Mouse (Mus musculus): ENCODE measurements around the gene Cldn9. TPM values are rescaled to one million over a fixed set of nuclear protein-coding genes. Genes with fewer than 3 reads are reported as not detected.
A peak's percentile ranks its signal among the peaks of the same experiment; 100 is the strongest.

Gene Cldn9
- polyA plus RNA-seq, 1 experiment from 2014 or later = 1.3 TPM

- Histone ChIP-seq H3K27me3 (replicated peaks; ENCODE audit: control insufficient read depth, insufficient read depth, low read length) (peaks cover 39% of the 10 kb centered on the region), H3K4me3 (ENCODE audit: low read depth, low read length) (peak overlapping the region; percentile 62), H3K36me3 (ENCODE audit: control insufficient read depth, insufficient read depth, low read length) (no peaks in the 10 kb centered on the region), H3K9me3 (ENCODE audit: control insufficient read depth, low read length) (no peaks in the 10 kb centered on the region), H3K9ac (ENCODE audit: low read length) (peak overlapping the region; percentile 55), H3K4me2 (ENCODE audit: low read length) (peak overlapping the region; percentile 94), H3K27ac (ENCODE audit: low read depth) (peak overlapping the region; percentile 73), H3K4me1 (replicated peaks; ENCODE audit: control insufficient read depth, insufficient read depth, low read length) (peaks cover 19% of the 10 kb centered on the region)
- DNase-seq (ENCODE audit: low spot score) (no peak), ATAC-seq (replicated peaks; ENCODE audit: low FRiP score, low TSS enrichment, low read depth) (no peak)
- under 1% methylated on average over 37 of the region's 37 CpGs for WGBS
These were observed 7.3 kb downstream of the Cldn9 start for GRCm38 (mm10) chr17:23676473-23677031.

- Histone ChIP-seq H3K27ac (ENCODE audit: low read depth) (peak overlapping the region; percentile 73; the same call in 1 of the 2 replicates), H3K4me3 (ENCODE audit: low read depth, low read length) (peak overlapping the region; percentile 62), H3K9ac (ENCODE audit: low read length) (peak overlapping the region; percentile 55; the same call in 1 of the 2 replicates), H3K27me3 (replicated peaks; ENCODE audit: control insufficient read depth, insufficient read depth, low read length) (peaks cover 31% of the 10 kb centered on the region), H3K4me2 (ENCODE audit: low read length) (peak overlapping the region; percentile 94), H3K4me1 (replicated peaks; ENCODE audit: control insufficient read depth, insufficient read depth, low read length) (peaks cover 19% of the 10 kb centered on the region), H3K9me3 (ENCODE audit: control insufficient read depth, low read length) (no peaks in the 10 kb centered on the region), H3K36me3 (ENCODE audit: control insufficient read depth, insufficient read depth, low read length) (no peaks in the 10 kb centered on the region)
- 17% methylated on average over 15 of the region's 15 CpGs for WGBS
- ATAC-seq (replicated peaks; ENCODE audit: low FRiP score, low TSS enrichment, low read depth) (no peak), DNase-seq (ENCODE audit: low spot score) (peak; percentile 78)
These were observed 8.1 kb downstream of the Cldn9 start for GRCm38 (mm10) chr17:23675564-23676281.

- no peak for DNase-seq (ENCODE audit: low spot score)
- Histone ChIP-seq H3K9me3 (ENCODE audit: control insufficient read depth, low read length) (no peaks in the 10 kb centered on the region), H3K4me3 (ENCODE audit: low read depth, low read length) (0 out of 2 replicates have a peak overlapping the region, but pooled peaks have one; percentile 62), H3K4me2 (ENCODE audit: low read length) (peak overlapping the region; percentile 94), H3K27me3 (replicated peaks; ENCODE audit: control insufficient read depth, insufficient read depth, low read length) (peaks cover 25% of the 10 kb centered on the region), H3K9ac (ENCODE audit: low read length) (no peak overlapping the region), H3K36me3 (ENCODE audit: control insufficient read depth, insufficient read depth, low read length) (peaks cover 6% of the 10 kb centered on the region; the same call in 1 of the 2 replicates), H3K4me1 (replicated peaks; ENCODE audit: control insufficient read depth, insufficient read depth, low read length) (peaks cover 19% of the 10 kb centered on the region), H3K27ac (ENCODE audit: low read depth) (no peak overlapping the region)
- ATAC-seq (replicated peaks; ENCODE audit: low FRiP score, low TSS enrichment, low read depth) = no peak
- WGBS = 26% methylated on average over 5 of the region's 5 CpGs
These were observed 8.7 kb downstream of the Cldn9 start for GRCm38 (mm10) chr17:23675127-23675526.

GRCm38 (mm10) chr17:23674271-23674952 is 9.4 kb downstream of the Cldn9 start:
- Histone ChIP-seq H3K27ac (ENCODE audit: low read depth) (no peak overlapping the region), H3K36me3 (ENCODE audit: control insufficient read depth, insufficient read depth, low read length) (peaks cover 11% of the 10 kb centered on the region), H3K9me3 (ENCODE audit: control insufficient read depth, low read length) (no peaks in the 10 kb centered on the region), H3K4me2 (ENCODE audit: low read length) (peak overlapping the region; percentile 94), H3K4me1 (replicated peaks; ENCODE audit: control insufficient read depth, insufficient read depth, low read length) (peaks cover 19% of the 10 kb centered on the region), H3K9ac (ENCODE audit: low read length) (peak overlapping the region; percentile 47), H3K4me3 (ENCODE audit: low read depth, low read length) (peak overlapping the region; percentile 51), H3K27me3 (replicated peaks; ENCODE audit: control insufficient read depth, insufficient read depth, low read length) (peaks cover 18% of the 10 kb centered on the region)
- ATAC-seq (replicated peaks; ENCODE audit: low FRiP score, low TSS enrichment, low read depth) (no peak), DNase-seq (ENCODE audit: low spot score) (no peak)
- WGBS = 31% methylated on average over 9 of the region's 9 CpGs

GRCm38 (mm10) chr17:23673424-23674073 is 10.3 kb downstream of the Cldn9 start, which contains the start of the genes Hcfc1r1 and Thoc6:
Hcfc1r1 (plus strand) TSS chr17:23673596.
Thoc6 (minus strand) TSS chr17:23673882.
- Histone ChIP-seq H3K9me3 (ENCODE audit: control insufficient read depth, low read length) (no peaks in the 10 kb centered on the region), H3K27me3 (replicated peaks; ENCODE audit: control insufficient read depth, insufficient read depth, low read length) (peaks cover 9% of the 10 kb centered on the region; the same call in 1 of the 2 replicates), H3K4me3 (ENCODE audit: low read depth, low read length) (peak within 1 kb of the TSS; percentile 51), H3K9ac (ENCODE audit: low read length) (peak within 1 kb of the TSS; percentile 47), H3K4me1 (replicated peaks; ENCODE audit: control insufficient read depth, insufficient read depth, low read length) (peaks cover 19% of the 10 kb centered on the region), H3K4me2 (ENCODE audit: low read length) (peak within 1 kb of the TSS; percentile 94), H3K27ac (ENCODE audit: low read depth) (no peak within 1 kb of the TSS), H3K36me3 (ENCODE audit: control insufficient read depth, insufficient read depth, low read length) (peaks cover 19% of the 10 kb centered on the region)
- WGBS = under 1% methylated on average over 45 of the region's 45 CpGs
- peak; percentile 97 for DNase-seq (ENCODE audit: low spot score)
- ATAC-seq (replicated peaks; ENCODE audit: low FRiP score, low TSS enrichment, low read depth) = peak; percentile 92

DNA sequence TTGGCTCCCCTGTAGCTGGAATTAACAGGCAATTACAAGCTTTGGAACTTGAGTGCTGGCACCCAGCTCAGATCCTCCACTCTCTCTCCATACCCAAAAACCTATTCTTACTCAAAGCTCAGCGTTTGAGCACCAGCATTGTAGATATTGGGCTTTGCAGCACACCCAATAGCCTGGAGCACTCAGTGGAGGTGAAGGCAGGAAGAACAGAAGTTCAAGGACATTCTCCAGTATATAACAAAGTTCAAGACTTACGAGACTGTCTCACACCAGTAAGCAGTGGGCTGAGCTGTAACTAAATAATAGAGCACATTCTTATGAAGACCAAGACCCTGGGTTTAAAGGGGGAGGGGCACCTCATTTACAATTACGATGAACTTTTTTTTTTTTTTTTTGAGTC is 11.1 kb downstream of the Cldn9 start:
- Histone ChIP-seq H3K4me2 (ENCODE audit: low read length) (peak overlapping the region; percentile 94), H3K4me1 (replicated peaks; ENCODE audit: control insufficient read depth, insufficient read depth, low read length) (peaks cover 19% of the 10 kb centered on the region), H3K27me3 (replicated peaks; ENCODE audit: control insufficient read depth, insufficient read depth, low read length) (0 out of 2 replicates have a peak, but pooled peaks cover 5% of the 10 kb centered on the region), H3K36me3 (ENCODE audit: control insufficient read depth, insufficient read depth, low read length) (peaks cover 27% of the 10 kb centered on the region), H3K27ac (ENCODE audit: low read depth) (no peak overlapping the region), H3K9ac (ENCODE audit: low read length) (peak overlapping the region; percentile 4; the same call in 1 of the 2 replicates), H3K9me3 (ENCODE audit: control insufficient read depth, low read length) (no peaks in the 10 kb centered on the region), H3K4me3 (ENCODE audit: low read depth, low read length) (peak overlapping the region; percentile 51)
- no peak for ATAC-seq (replicated peaks; ENCODE audit: low FRiP score, low TSS enrichment, low read depth)
- 67% methylated on average over 3 of the region's 3 CpGs for WGBS
- DNase-seq (ENCODE audit: low spot score) = no peak

GRCm38 (mm10) chr17:23671519-23671918 is 12.3 kb downstream of the Cldn9 start:
- 91% methylated on average over 3 of the region's 3 CpGs for WGBS
- Histone ChIP-seq H3K4me2 (ENCODE audit: low read length) (no peak overlapping the region), H3K27ac (ENCODE audit: low read depth) (no peak overlapping the region), H3K27me3 (replicated peaks; ENCODE audit: control insufficient read depth, insufficient read depth, low read length) (0 out of 2 replicates have a peak, but pooled peaks cover 5% of the 10 kb centered on the region), H3K9me3 (ENCODE audit: control insufficient read depth, low read length) (no peaks in the 10 kb centered on the region), H3K4me3 (ENCODE audit: low read depth, low read length) (no peak overlapping the region), H3K36me3 (ENCODE audit: control insufficient read depth, insufficient read depth, low read length) (peaks cover 40% of the 10 kb centered on the region), H3K9ac (ENCODE audit: low read length) (no peak overlapping the region), H3K4me1 (replicated peaks; ENCODE audit: control insufficient read depth, insufficient read depth, low read length) (peaks cover 18% of the 10 kb centered on the region)
- ATAC-seq (replicated peaks; ENCODE audit: low FRiP score, low TSS enrichment, low read depth) (no peak), DNase-seq (ENCODE audit: low spot score) (no peak)

GRCm38 (mm10) chr17:23670516-23671074 is 13.2 kb downstream of the Cldn9 start:
- Histone ChIP-seq H3K4me3 (ENCODE audit: low read depth, low read length) (no peak overlapping the region), H3K9ac (ENCODE audit: low read length) (no peak overlapping the region), H3K4me2 (ENCODE audit: low read length) (no peak overlapping the region), H3K9me3 (ENCODE audit: control insufficient read depth, low read length) (no peaks in the 10 kb centered on the region), H3K36me3 (ENCODE audit: control insufficient read depth, insufficient read depth, low read length) (peaks cover 45% of the 10 kb centered on the region), H3K27me3 (replicated peaks; ENCODE audit: control insufficient read depth, insufficient read depth, low read length) (0 out of 2 replicates have a peak, but pooled peaks cover 2% of the 10 kb centered on the region), H3K27ac (ENCODE audit: low read depth) (no peak overlapping the region), H3K4me1 (replicated peaks; ENCODE audit: control insufficient read depth, insufficient read depth, low read length) (peaks cover 9% of the 10 kb centered on the region)
- no peak for ATAC-seq (replicated peaks; ENCODE audit: low FRiP score, low TSS enrichment, low read depth)
- 93% methylated on average over 7 of the region's 7 CpGs for WGBS
- no peak for DNase-seq (ENCODE audit: low spot score)

Measured in intestine, embryonic 14.5 days (tissue).